1 mouse cellular context compared by ENCODE assay signal in the genomic region with DNA sequence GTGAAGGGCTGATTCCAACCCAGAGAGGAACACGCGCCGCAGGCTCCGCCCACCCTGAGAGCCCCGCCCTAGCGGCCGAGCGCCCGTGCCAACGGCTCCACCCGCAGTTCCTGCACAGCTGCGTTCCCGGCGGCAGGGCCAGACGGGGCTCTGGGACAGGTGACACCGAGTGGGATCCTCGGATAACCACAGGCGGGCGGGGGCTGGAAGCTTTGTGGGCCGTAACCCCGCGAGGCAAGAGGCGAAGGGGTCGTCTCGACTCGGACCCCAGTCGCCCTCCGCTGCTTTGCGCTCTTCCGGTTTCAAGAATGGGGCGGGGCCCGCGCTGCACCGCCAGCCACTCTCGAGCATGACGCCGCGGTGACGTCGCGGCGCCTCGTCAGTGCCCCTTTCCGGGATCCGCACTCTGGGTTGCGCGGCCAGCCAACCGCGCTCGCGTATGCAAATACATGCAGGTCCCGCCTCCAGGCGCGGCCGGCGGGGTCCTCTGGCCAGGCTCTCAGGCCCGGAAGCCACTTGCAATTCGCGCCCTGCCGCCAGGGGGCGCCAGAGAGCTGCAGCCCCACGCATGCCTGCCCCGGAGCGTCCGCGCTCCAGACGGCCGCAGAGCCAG.
TF ChIP-seq lines count a peak whose summit lies in the region.

A gene (plus strand): TSS at position 63 of the 613 bp plus-strand sequence.

TF ChIP-seq in CH12.LX, 34 proteins besides CTCF, POLR2A, EP300 and RAD21 (continued from another document):
- peak; percentile 99 for TF ChIP-seq ELF1 (IDR thresholded peaks at IDR 0.05; ENCODE audit: low read depth, low read length)
- TF ChIP-seq POLR2AphosphoS2 (IDR thresholded peaks at IDR 0.05; ENCODE audit: low read depth, low read length), result 0 out of 2 replicates have a peak, but pooled peaks have one; percentile 39
- no peak for TF ChIP-seq JUND (conservative IDR thresholded peaks at IDR 0.05; ENCODE audit: low read depth, low read length)
- TF ChIP-seq ZC3H11A (IDR thresholded peaks at IDR 0.05; ENCODE audit: low read depth, low read length), result no peak
- peak; percentile 55; the same call in 1 of the 2 replicates for TF ChIP-seq TBP (conservative IDR thresholded peaks at IDR 0.05; ENCODE audit: low read depth, low read length)
- TF ChIP-seq NELFE (IDR thresholded peaks at IDR 0.05; ENCODE audit: low read depth, low read length), result peak; percentile 75
- TF ChIP-seq ETS1 (conservative IDR thresholded peaks at IDR 0.05; ENCODE audit: low read depth, low read length), result peak; percentile 33; the same call in 1 of the 2 replicates
- TF ChIP-seq CHD2 (IDR thresholded peaks at IDR 0.05; ENCODE audit: low read length), result no peak
- TF ChIP-seq HCFC1 (IDR thresholded peaks at IDR 0.05; ENCODE audit: low read depth, low read length), result peak; percentile 71; the same call in 1 of the 2 replicates
- no peak for TF ChIP-seq ZKSCAN1 (IDR thresholded peaks at IDR 0.05; ENCODE audit: borderline replicate concordance, low read depth, low read length)
- no peak for TF ChIP-seq ZMIZ1 (IDR thresholded peaks at IDR 0.05; ENCODE audit: low read depth, low read length)
- TF ChIP-seq MAX (IDR thresholded peaks at IDR 0.05; ENCODE audit: low read length), result peak; percentile 69; the same call in 1 of the 2 replicates
- TF ChIP-seq MAFK (IDR thresholded peaks at IDR 0.05; ENCODE audit: insufficient replicate concordance, low read length), result no peak
- TF ChIP-seq TCF12 (IDR thresholded peaks at IDR 0.05; ENCODE audit: low read depth, low read length), result peak; percentile 79
- TF ChIP-seq CHD1 (IDR thresholded peaks at IDR 0.05; ENCODE audit: low read depth, low read length), result no peak
- TF ChIP-seq MEF2A (IDR thresholded peaks at IDR 0.05; ENCODE audit: borderline replicate concordance, low read depth, low read length), result no peak; the same call in 1 of the 2 replicates
- TF ChIP-seq BHLHE40 (IDR thresholded peaks at IDR 0.05; ENCODE audit: low read depth, low read length), result peak; percentile 82
- TF ChIP-seq IRF4 (IDR thresholded peaks at IDR 0.05; ENCODE audit: low read depth, low read length), result peak; percentile 14; the same call in 1 of the 2 replicates
- TF ChIP-seq NRF1 (IDR thresholded peaks at IDR 0.05; ENCODE audit: low read depth, low read length), result peak; percentile 76
- no peak for TF ChIP-seq KAT2A (IDR thresholded peaks at IDR 0.05; ENCODE audit: insufficient replicate concordance, low read length)
- TF ChIP-seq SMC3 (IDR thresholded peaks at IDR 0.05; ENCODE audit: low read depth, low read length), result peak; percentile 70
- peak; percentile 81 for TF ChIP-seq MXI1 (IDR thresholded peaks at IDR 0.05; ENCODE audit: low read depth, low read length)
- TF ChIP-seq USF1 (IDR thresholded peaks at IDR 0.05; ENCODE audit: low read depth, low read length), result no peak
- TF ChIP-seq JUN (IDR thresholded peaks at IDR 0.05; ENCODE audit: insufficient read depth, low read depth, low read length), result no peak
- 0 out of 2 replicates have a peak, but pooled peaks have one; percentile 40 for TF ChIP-seq E2F4 (IDR thresholded peaks at IDR 0.05; ENCODE audit: insufficient replicate concordance, low read depth, low read length)
